Mouse (Mus musculus) CH12.LX (cell line): ENCODE data around the gene T2. TPM values are rescaled to one million over a fixed set of nuclear protein-coding genes. Genes with fewer than 3 reads are reported as not detected.

Source experiments
- DNase-seq: peaks from one replicate; pipeline ENCODE4 v3.0.0-alpha.2; 2013; ENCODE audit errors: extremely low read depth
- H3K27ac ChIP-seq: 2 replicates; pipeline ENCODE4 v1.5.1; 2012; ENCODE audit warnings: low read depth, mild to moderate bottlenecking, control low read depth, moderate library complexity; ENCODE audit not compliant: insufficient read depth
- H3K27me3 ChIP-seq: replicated peaks from 2 replicates; pipeline ENCODE3; 2012; ENCODE audit warnings: inconsistent platforms
- H3K36me3 ChIP-seq, 2 experiments: replicated peaks in 1 of 2; 2 replicates each; pipeline versions ENCODE3 to v1.6.1; 2012; ENCODE audit warnings: inconsistent platforms in 1 of 2, low read length in 1 of 2, mild to moderate bottlenecking in 1 of 2, mixed read lengths in 1 of 2, moderate library complexity in 1 of 2; ENCODE audit not compliant: control insufficient read depth in 1 of 2, insufficient read depth in 1 of 2
- H3K4me1 ChIP-seq, 2 experiments: 2 replicates each; pipeline ENCODE4 v1.6.1; 2012; ENCODE audit warnings: inconsistent platforms in 1 of 2, moderate library complexity in 1 of 2; ENCODE audit not compliant: insufficient read depth in 2 of 2, control insufficient read depth in 1 of 2
- H3K4me2 ChIP-seq: 2 replicates; pipeline ENCODE4 v1.6.1; 2012; ENCODE audit warnings: low read depth, mild to moderate bottlenecking, control low read depth; ENCODE audit not compliant: poor library complexity, insufficient read depth, severe bottlenecking
- H3K4me3 ChIP-seq, 3 experiments: fragments of 150-350 bp in 1 of 3; sonication (generic) in 1 of 3; replicated peaks in 1 of 3; 2 replicates each; pipeline versions ENCODE3 to v1.5.1; 2011 to 2012; ENCODE audit warnings: low read depth in 2 of 3, low read length in 2 of 3, mild to moderate bottlenecking in 2 of 3, moderate library complexity in 2 of 3, control low read depth in 1 of 3, improper control_type of control experiment in 1 of 3, inconsistent platforms in 1 of 3, mixed read lengths in 1 of 3; ENCODE audit not compliant: poor library complexity in 1 of 3
- H3K79me2 ChIP-seq: replicated peaks from 2 replicates; pipeline ENCODE4 v1.6.1; 2012; ENCODE audit warnings: mild to moderate bottlenecking, moderate library complexity; ENCODE audit not compliant: control insufficient read depth, poor library complexity, insufficient read depth, severe bottlenecking; ENCODE audit errors: extremely low read depth
- H3K9ac ChIP-seq: 2 replicates; pipeline ENCODE4 v1.6.1; 2012; ENCODE audit warnings: low read depth, mild to moderate bottlenecking, control low read depth, moderate library complexity; ENCODE audit not compliant: insufficient read depth
- H3K9me3 ChIP-seq: replicated peaks from 2 replicates; pipeline ENCODE3; 2012; ENCODE audit warnings: low read length, inconsistent platforms, mixed read lengths
- BHLHE40 ChIP-seq: IDR thresholded peaks from 2 replicates; pipeline ENCODE4 v1.6.1; 2011; ENCODE audit warnings: mild to moderate bottlenecking, low read depth, low read length, improper control_type of control experiment
- CHD1 ChIP-seq: IDR thresholded peaks from 2 replicates; pipeline ENCODE4 v1.6.1; 2012; ENCODE audit warnings: low read depth, low read length, improper control_type of control experiment, inconsistent platforms
- CHD2 ChIP-seq: IDR thresholded peaks from 2 replicates; pipeline ENCODE4 v1.6.1; 2011; ENCODE audit warnings: low read length, improper control_type of control experiment
- CTCF ChIP-seq, 2 experiments: IDR thresholded peaks in 1 of 2; conservative IDR thresholded peaks in 1 of 2; 2 replicates each; pipeline ENCODE4 v1.5.1; 2011 to 2012; ENCODE audit warnings: low read depth in 2 of 2, low read length in 2 of 2, improper control_type of control experiment in 1 of 2, inconsistent platforms in 1 of 2, mild to moderate bottlenecking in 1 of 2, moderate library complexity in 1 of 2
- E2F4 ChIP-seq: IDR thresholded peaks from 2 replicates; pipeline ENCODE4 v1.6.1; 2011; ENCODE audit warnings: low read depth, low read length, improper control_type of control experiment; ENCODE audit not compliant: insufficient replicate concordance
- ELF1 ChIP-seq: IDR thresholded peaks from 2 replicates; pipeline ENCODE4 v1.6.1; 2014; ENCODE audit warnings: low read depth, mild to moderate bottlenecking, inconsistent platforms, low read length, improper control_type of control experiment
- EP300 ChIP-seq: IDR thresholded peaks from 2 replicates; pipeline ENCODE4 v1.6.1; 2011; ENCODE audit warnings: low read length, improper control_type of control experiment
- ETS1 ChIP-seq: conservative IDR thresholded peaks from 2 replicates; pipeline ENCODE4 v1.6.1; 2012; ENCODE audit warnings: low read depth, mild to moderate bottlenecking, inconsistent platforms, low read length, improper control_type of control experiment, moderate library complexity
- GABPA ChIP-seq: IDR thresholded peaks from 2 replicates; pipeline ENCODE4 v1.6.1; 2012; ENCODE audit warnings: low read depth, low read length, improper control_type of control experiment, inconsistent platforms; ENCODE audit not compliant: insufficient replicate concordance
- HCFC1 ChIP-seq: IDR thresholded peaks from 2 replicates; pipeline ENCODE4 v1.6.1; 2012; ENCODE audit warnings: low read depth, mild to moderate bottlenecking, inconsistent platforms, low read length, improper control_type of control experiment
- IRF4 ChIP-seq: IDR thresholded peaks from 2 replicates; pipeline ENCODE4 v1.6.1; 2014; ENCODE audit warnings: low read depth, mild to moderate bottlenecking, inconsistent platforms, low read length, improper control_type of control experiment
- JUN ChIP-seq: IDR thresholded peaks from 2 replicates; pipeline ENCODE4 v1.6.1; 2011; ENCODE audit warnings: low read depth, mild to moderate bottlenecking, low read length, improper control_type of control experiment, moderate library complexity; ENCODE audit not compliant: insufficient read depth
- JUND ChIP-seq: conservative IDR thresholded peaks from 2 replicates; pipeline ENCODE4 v1.6.1; 2011; ENCODE audit warnings: low read depth, low read length, improper control_type of control experiment
- KAT2A ChIP-seq: IDR thresholded peaks from 2 replicates; pipeline ENCODE4 v1.6.1; 2012; ENCODE audit warnings: low read length, improper control_type of control experiment, inconsistent platforms; ENCODE audit not compliant: insufficient replicate concordance
- MAFK ChIP-seq: IDR thresholded peaks from 2 replicates; pipeline ENCODE4 v1.6.1; 2011; ENCODE audit warnings: low read length, improper control_type of control experiment; ENCODE audit not compliant: insufficient replicate concordance
- MAX ChIP-seq: IDR thresholded peaks from 2 replicates; pipeline ENCODE4 v1.6.1; 2011; ENCODE audit warnings: low read length, improper control_type of control experiment
- MAZ ChIP-seq: IDR thresholded peaks from 2 replicates; pipeline ENCODE4 v1.6.1; 2012; ENCODE audit warnings: low read depth, mild to moderate bottlenecking, inconsistent platforms, low read length, improper control_type of control experiment, moderate library complexity
- MYC ChIP-seq: IDR thresholded peaks from 2 replicates; pipeline ENCODE4 v1.6.1; 2011; ENCODE audit warnings: low read depth, mild to moderate bottlenecking, improper control_type of control experiment, low read length
- NELFE ChIP-seq: IDR thresholded peaks from 2 replicates; pipeline ENCODE4 v1.6.1; 2011; ENCODE audit warnings: low read depth, low read length, improper control_type of control experiment
- NRF1 ChIP-seq: IDR thresholded peaks from 2 replicates; pipeline ENCODE4 v1.6.1; 2014; ENCODE audit warnings: low read depth, mild to moderate bottlenecking, inconsistent platforms, low read length, improper control_type of control experiment, moderate library complexity
- PAX5 ChIP-seq: IDR thresholded peaks from 2 replicates; pipeline ENCODE4 v1.6.1; 2012; ENCODE audit warnings: low read length, inconsistent platforms, mixed read lengths
- RAD21 ChIP-seq: IDR thresholded peaks from 2 replicates; pipeline ENCODE4 v1.6.1; 2011; ENCODE audit warnings: low read depth, mild to moderate bottlenecking, low read length, improper control_type of control experiment, moderate library complexity
- SIN3A ChIP-seq: IDR thresholded peaks from 2 replicates; pipeline ENCODE4 v1.6.1; 2012; ENCODE audit warnings: low read length, improper control_type of control experiment, inconsistent platforms
- SMC3 ChIP-seq: IDR thresholded peaks from 2 replicates; pipeline ENCODE4 v1.6.1; 2011; ENCODE audit warnings: low read depth, low read length, improper control_type of control experiment
- TBP ChIP-seq: conservative IDR thresholded peaks from 2 replicates; pipeline ENCODE4 v1.6.1; 2011; ENCODE audit warnings: low read depth, low read length, improper control_type of control experiment
- TCF12 ChIP-seq: IDR thresholded peaks from 2 replicates; pipeline ENCODE4 v1.6.1; 2014; ENCODE audit warnings: low read depth, mild to moderate bottlenecking, inconsistent platforms, low read length, improper control_type of control experiment
- UBTF ChIP-seq: IDR thresholded peaks from 2 replicates; pipeline ENCODE4 v1.6.1; 2012; ENCODE audit warnings: low read depth, mild to moderate bottlenecking, inconsistent platforms, low read length, improper control_type of control experiment, moderate library complexity
- USF1 ChIP-seq: IDR thresholded peaks from 2 replicates; pipeline ENCODE4 v1.6.1; 2014; ENCODE audit warnings: low read depth, mild to moderate bottlenecking, inconsistent platforms, low read length, improper control_type of control experiment
- USF2 ChIP-seq: conservative IDR thresholded peaks from 2 replicates; pipeline ENCODE4 v1.6.1; 2011; ENCODE audit warnings: low read depth, low read length, improper control_type of control experiment
- ZKSCAN1 ChIP-seq: IDR thresholded peaks from 2 replicates; pipeline ENCODE4 v1.6.1; 2012; ENCODE audit warnings: low read depth, inconsistent platforms, low read length, improper control_type of control experiment, borderline replicate concordance
- ZMIZ1 ChIP-seq: IDR thresholded peaks from 2 replicates; pipeline ENCODE4 v1.6.1; 2012; ENCODE audit warnings: low read depth, mild to moderate bottlenecking, inconsistent platforms, low read length, improper control_type of control experiment
- dilution Hi-C: fragments of 300-500 bp; cut with MboI; formaldehyde crosslinking; loops from 2 replicates; pipeline ENCODE4 v1.14.3; 2020; ENCODE audit warnings: low sequenced_read_pairs; ENCODE audit not compliant: extremely low pct_unique_long_range_greater_than_20kb, extremely low pct_ligation_motif_present
- in situ Hi-C: fragments of 300-500 bp; cut with MboI; formaldehyde crosslinking; loops from 3 replicates; pipeline ENCODE4 v1.14.3; 2019; ENCODE audit warnings: low sequenced_read_pairs, low pct_ligation_motif_present, low pct_unique_long_range_greater_than_20kb, mixed read lengths
- polyA plus RNA-seq: library from polyadenylated mRNA; unstranded; fragments of >175 nt; gene quantifications from 2 replicates; pipeline ENCODE4 v1.2.1, GENCODE M21; 2012; ENCODE audit warnings: low read depth; ENCODE audit not compliant: insufficient read length
- total RNA-seq, 2 experiments: library from RNA; depleted of rRNA; stranded (reverse); fragments of 300-350 nt in 1 of 2; fragments of >200 nt in 1 of 2; gene quantifications; 2 replicates each; pipeline ENCODE4 v1.2.3; 2012 to 2014

Gene T2
- total and polyA plus RNA-seq, 3 experiments = not detected

GRCm38 (mm10) chr17:8421517-8421916 lies 65.7 kb downstream of the T2 start:
- no peak overlapping the region for H3K27ac ChIP-seq
- no peak for TF ChIP-seq HCFC1
- no peak for TF ChIP-seq ELF1
- no peak for TF ChIP-seq CHD1
- TF ChIP-seq SIN3A = no peak
- TF ChIP-seq TBP = no peak
- TF ChIP-seq JUN = no peak
- no peak for TF ChIP-seq KAT2A
- TF ChIP-seq RAD21 = no peak
- no peak for TF ChIP-seq CTCF (conservative IDR thresholded peaks at IDR 0.05 in 1 of 2, IDR thresholded peaks at IDR 0.05 in 1 of 2; ENCODE audit: low read depth in 2 of 2, low read length in 2 of 2)
- TF ChIP-seq ZKSCAN1 = no peak
- no peak for TF ChIP-seq MAZ
- TF ChIP-seq USF2 = no peak
- no peak for TF ChIP-seq E2F4
- TF ChIP-seq BHLHE40 = no peak
- TF ChIP-seq, all 38 proteins: peak for 0
- no peak overlapping the region for H3K4me3 ChIP-seq

GRCm38 (mm10) chr17:8423283-8423682 lies 67.5 kb downstream of the T2 start:
- DNase-seq = peak; percentile 58
- Histone ChIP-seq H3K27ac (no peak overlapping the region), H3K9ac (no peak overlapping the region), H3K4me1 (peaks cover 0 to 14% of the 10 kb centered on the region in 2 experiments; a peak in 2 of 4 replicates), H3K36me3 (no peaks in the 10 kb centered on the region), H3K9me3 (peaks cover 3% of the 10 kb centered on the region), H3K4me3 (no peak overlapping the region), H3K4me2 (no peak overlapping the region), H3K27me3 (peaks cover 1% of the 10 kb centered on the region), H3K79me2 (no peaks in the 10 kb centered on the region)
- dilution Hi-C loops = no loop called here
- TF ChIP-seq PAX5 = no peak
- TF ChIP-seq TCF12 = no peak
- 0 out of 2 replicates have a peak, but pooled peaks have one; percentile 35 for TF ChIP-seq MYC
- TF ChIP-seq MAZ = no peak
- no peak for TF ChIP-seq NELFE
- no peak for TF ChIP-seq MAFK
- TF ChIP-seq NRF1 = no peak
- TF ChIP-seq CTCF (conservative IDR thresholded peaks at IDR 0.05 in 1 of 2, IDR thresholded peaks at IDR 0.05 in 1 of 2; ENCODE audit: low read depth in 2 of 2, low read length in 2 of 2) = peak; percentile 56 to 70; a peak in 3 of 4 replicates
- TF ChIP-seq ZMIZ1 = no peak
- TF ChIP-seq ETS1 = no peak
- TF ChIP-seq USF1 = no peak
- TF ChIP-seq MAX = no peak
- no peak for TF ChIP-seq ZKSCAN1
- no peak for TF ChIP-seq E2F4
- no peak for TF ChIP-seq TBP
- peak; percentile 62 for TF ChIP-seq SMC3
- TF ChIP-seq GABPA = no peak
- TF ChIP-seq USF2 = no peak
- TF ChIP-seq JUN = no peak
- TF ChIP-seq JUND = no peak
- TF ChIP-seq CHD2 = no peak
- no peak for TF ChIP-seq EP300
- no peak for TF ChIP-seq UBTF
- peak; percentile 46 for TF ChIP-seq RAD21
- TF ChIP-seq IRF4 = no peak
- TF ChIP-seq HCFC1 = no peak
- in situ Hi-C loops = no loop called here

More at GRCm38 (mm10) chr17:8421517-8421916, 65.7 kb downstream of the T2 start:
- Histone ChIP-seq H3K36me3 (no peaks in the 10 kb centered on the region), H3K9me3 (peaks cover 3% of the 10 kb centered on the region), H3K9ac (no peak overlapping the region), H3K27me3 (no peaks in the 10 kb centered on the region), H3K4me1 (peaks cover 0 to 18% of the 10 kb centered on the region in 2 experiments; a peak in 2 of 4 replicates), H3K4me2 (no peak overlapping the region), H3K79me2 (no peaks in the 10 kb centered on the region)
- no peak for DNase-seq
- in situ Hi-C loops (no loop called here), dilution Hi-C loops (no loop called here)
